Mouse (Mus musculus) thymus, adult 2 months (tissue): ENCODE measurements around the gene Olfr1371. TPM values are rescaled to one million over a fixed set of nuclear protein-coding genes. Genes with fewer than 3 reads are reported as not detected.
"Not testable (repeated sequence)": the region's sequence is repeated elsewhere in the genome, so short reads cannot be mapped to it uniquely, and the experiment has no call there.

ENCODE experiments used
- DNase-seq: peaks from one replicate; pipeline ENCODE4 v3.0.0; 2021
- H3K27ac ChIP-seq: fragments of 200-500 bp; 2 replicates; pipeline ENCODE4 v1.5.1; 2012; ENCODE audit warnings: low read length, control low read depth; ENCODE audit not compliant: control insufficient read depth, insufficient read depth
- H3K27me3 ChIP-seq: fragments of 200-500 bp; 2 replicates; pipeline ENCODE4 v1.6.1; 2012; ENCODE audit warnings: mild to moderate bottlenecking, low read length, moderate library complexity, mixed read lengths; ENCODE audit not compliant: control insufficient read depth, insufficient read depth
- H3K36me3 ChIP-seq: fragments of 200-500 bp; 2 replicates; pipeline ENCODE4 v1.6.1; 2012; ENCODE audit warnings: mild to moderate bottlenecking, low read length, moderate library complexity; ENCODE audit not compliant: control insufficient read depth, insufficient read depth
- H3K4me1 ChIP-seq: fragments of 200-500 bp; replicated peaks from 2 replicates; pipeline ENCODE4 v1.6.1; 2012; ENCODE audit warnings: low read length; ENCODE audit not compliant: control insufficient read depth, insufficient read depth
- H3K4me3 ChIP-seq: fragments of 200-500 bp; 2 replicates; pipeline ENCODE4 v1.5.1; 2012; ENCODE audit warnings: mild to moderate bottlenecking, low read length, control low read depth, moderate library complexity; ENCODE audit not compliant: control insufficient read depth, insufficient read depth
- CTCF ChIP-seq: fragments of 200-500 bp; IDR thresholded peaks from 2 replicates; pipeline ENCODE4 v1.5.1; 2012; ENCODE audit warnings: mild to moderate bottlenecking, control low read depth, low read length, moderate library complexity, borderline replicate concordance; ENCODE audit not compliant: control insufficient read depth, poor library complexity, insufficient read depth; ENCODE audit errors: extremely low read depth
- POLR2A ChIP-seq: fragments of 200-500 bp; IDR thresholded peaks from 2 replicates; pipeline ENCODE4 v1.6.1; 2012; ENCODE audit warnings: mild to moderate bottlenecking, low read length, control low read depth, moderate library complexity; ENCODE audit not compliant: control insufficient read depth, poor library complexity, insufficient read depth; ENCODE audit errors: extremely low read depth
- WGBS: fragments of 180-500 bp; shearing (Covaris S2); methylation state at CpG from one replicate; pipeline ENCODE4 v1.1.7; 2018; 5-methylcytosine and 5-hydroxymethylcytosine counted together
- polyA plus RNA-seq: library from polyadenylated mRNA; depleted of rRNA; stranded (reverse); fragments of >200 nt; gene quantifications from 2 replicates; pipeline ENCODE4 v1.2.3, GENCODE M21; 2012; rRNA removed

Gene Olfr1371
- polyA plus RNA-seq, 1 experiment, result 0.15 TPM

DNA sequence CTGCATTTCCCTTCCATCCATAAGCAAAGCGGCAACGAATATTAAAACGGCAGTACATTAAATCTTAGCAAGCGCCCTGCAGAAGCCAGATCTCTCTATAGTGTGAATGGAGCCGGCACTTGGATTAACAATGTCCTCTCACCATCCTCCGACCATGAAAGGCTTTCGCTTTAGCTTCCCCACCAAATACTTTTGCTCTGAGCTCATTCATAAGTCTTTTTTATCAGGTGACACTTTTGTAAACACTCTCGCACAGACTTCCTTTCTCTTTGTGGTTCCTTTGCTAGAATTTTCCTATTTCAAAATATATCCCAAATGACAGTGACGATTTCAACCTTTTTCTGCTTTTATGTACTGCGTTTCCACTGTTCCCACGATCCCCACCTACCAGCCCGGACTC is 45.3 kb downstream of the Olfr1371 start:
- 17% methylated on average over 12 of the region's 12 CpGs for WGBS
- no peak for DNase-seq
- Histone ChIP-seq H3K36me3 (no peaks in the 10 kb centered on the region), H3K27me3 (peaks cover 12% of the 10 kb centered on the region; the same call in 1 of the 2 replicates), H3K4me1 (peaks cover 11% of the 10 kb centered on the region), H3K27ac (no peak overlapping the region), H3K4me3 (peak overlapping the region; percentile 24)
- TF ChIP-seq POLR2A (no peak), CTCF (no peak)

DNA sequence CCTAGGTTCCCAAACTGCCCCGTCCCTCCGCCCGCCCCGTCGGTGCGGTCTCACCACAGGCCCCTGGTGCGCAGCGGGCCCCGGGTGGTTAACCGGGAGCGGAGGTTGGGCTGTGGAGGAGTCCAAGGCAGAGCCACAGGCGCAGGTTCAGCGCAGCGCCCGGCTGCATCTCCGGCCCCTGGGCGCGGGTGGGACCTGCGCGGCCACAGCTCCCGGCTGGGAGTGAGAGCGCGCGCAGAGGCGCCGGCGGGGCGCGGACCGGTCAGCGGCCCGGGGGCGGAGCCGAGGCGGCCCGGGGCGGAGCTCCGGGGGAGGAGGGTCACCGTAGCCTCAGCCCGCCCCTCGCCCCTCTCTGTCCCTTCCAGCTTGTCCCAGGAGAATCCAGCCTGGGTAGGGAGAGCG is 45.9 kb downstream of the Olfr1371 start:
- Histone ChIP-seq H3K27me3 (peaks cover 12% of the 10 kb centered on the region; the same call in 1 of the 2 replicates), H3K4me1 (peaks cover 11% of the 10 kb centered on the region), H3K4me3 (peak overlapping the region; percentile 24)
- 2% methylated on average over 40 of the region's 42 CpGs for WGBS
- H3K36me3 ChIP-seq, DNase-seq, H3K27ac ChIP-seq: not testable (repeated sequence)

DNA sequence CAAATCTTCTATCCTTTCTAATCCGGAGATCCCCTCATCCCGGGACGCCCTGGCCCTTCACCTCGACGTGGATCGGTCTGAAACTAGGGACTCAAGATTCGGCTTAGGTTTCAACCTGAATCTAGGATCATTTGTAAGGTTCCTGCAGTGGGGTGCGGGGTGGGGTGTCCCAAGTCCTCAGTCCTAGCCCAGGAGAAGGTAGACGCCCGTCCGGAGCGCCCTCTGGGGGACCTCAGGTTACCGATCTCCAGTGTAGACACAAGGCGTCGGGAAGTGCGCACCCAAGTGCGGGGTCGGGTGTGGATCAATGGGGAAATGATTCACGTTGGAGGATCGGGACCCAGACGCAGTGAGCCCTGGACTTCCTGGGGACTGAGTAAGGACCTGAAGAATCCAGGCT is 46.7 kb downstream of the Olfr1371 start:
- Histone ChIP-seq H3K4me3 (no peak overlapping the region), H3K27ac (no peak overlapping the region), H3K4me1 (peaks cover 11% of the 10 kb centered on the region), H3K27me3 (peaks cover 12% of the 10 kb centered on the region; the same call in 1 of the 2 replicates), H3K36me3 (no peaks in the 10 kb centered on the region)
- WGBS, result 3% methylated on average over 21 of the region's 21 CpGs
- DNase-seq, result peak; percentile 38
- TF ChIP-seq POLR2A, result no peak
- no peak for TF ChIP-seq CTCF

GRCm38 (mm10) chr11:52163926-52164325 is 49.9 kb downstream of the Olfr1371 start:
- no peak overlapping the region for H3K27ac ChIP-seq
- H3K4me3 ChIP-seq, result no peak overlapping the region
- no peaks in the 10 kb centered on the region for H3K36me3 ChIP-seq
- 23% methylated on average over 10 of the region's 10 CpGs for WGBS
- no peak for DNase-seq
- H3K27me3 ChIP-seq, result peaks cover 12% of the 10 kb centered on the region; the same call in 1 of the 2 replicates
- no peak for TF ChIP-seq CTCF
- no peak for TF ChIP-seq POLR2A
- peaks cover 11% of the 10 kb centered on the region for H3K4me1 ChIP-seq

Other genes with a start within 250 kb of the Olfr1371 start
- gene Cdkn2aipnl, start 246.3 kb downstream of the Olfr1371 start, polyA plus RNA-seq, result 89.3 and 92.4 TPM in 2 replicates
- gene Ube2b, start 213.2 kb downstream of the Olfr1371 start, polyA plus RNA-seq, result 63.9 and 72.5 TPM in 2 replicates
- gene Cdkl3, start 209.8 kb downstream of the Olfr1371 start, polyA plus RNA-seq, result 3.1 and 3.4 TPM in 2 replicates
- 51.0 and 54.7 TPM in 2 replicates for gene Ppp2ca, start 115.3 kb downstream of the Olfr1371 start, polyA plus RNA-seq
- not detected in 2 replicates for gene Olfr1373, start 68.5 kb downstream of the Olfr1371 start, polyA plus RNA-seq
- gene Skp1a, start 18.0 kb upstream of the Olfr1371 start, polyA plus RNA-seq, result 35.1 and 35.9 TPM in 2 replicates
- gene Tcf7, start 69.0 kb upstream of the Olfr1371 start, polyA plus RNA-seq, result 2,910 and 3,273 TPM in 2 replicates
- gene Vdac1, start 146.9 kb upstream of the Olfr1371 start, polyA plus RNA-seq, result 64.8 and 70.3 TPM in 2 replicates
- gene 9530068E07Rik, start 182.4 kb upstream of the Olfr1371 start, polyA plus RNA-seq, result 124 and 127 TPM in 2 replicates